Comparison of ENCODE assay signal across 22 mouse cellular contexts in the genomic region with DNA sequence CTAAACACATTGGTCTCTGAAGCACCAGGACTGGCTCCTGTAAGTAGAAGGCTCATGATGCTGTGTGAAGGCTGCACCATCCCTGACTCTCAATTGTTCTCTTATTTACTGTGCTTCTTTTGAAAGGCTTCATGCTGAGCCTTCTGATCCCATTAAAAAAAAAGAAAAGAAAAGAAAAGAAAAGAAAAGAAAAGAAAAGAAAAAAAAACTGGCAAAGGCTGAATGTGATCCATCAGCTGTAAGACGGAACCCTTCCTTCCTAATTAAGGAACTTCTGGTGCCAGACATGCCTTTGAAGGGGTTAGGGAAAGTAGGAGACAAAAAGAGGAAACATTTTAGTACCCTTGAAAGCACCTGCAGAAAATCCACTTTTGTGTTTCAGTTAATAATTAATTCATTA. TPM values are rescaled to one million over a fixed set of nuclear protein-coding genes. Genes with fewer than 3 reads are reported as not detected.
DNase-seq lines count a peak whose midpoint lies in the region; ATAC-seq and TF ChIP-seq lines count a peak whose summit lies in the region.
"Had no signal": no experiment of that assay in that cellular context is flagged by ENCODE, and none has a peak within 500 bp of the region (broad histone marks: within the 10 kb centered on the region; RNA-seq: fewer than 3 reads in every experiment).

No protein-coding gene starts in this region.

- TF ChIP-seq POLR2A in brain, embryonic 14.5 days (IDR thresholded peaks at IDR 0.05; ENCODE audit: borderline replicate concordance, extremely low read depth, insufficient read depth, insufficient read length, poor library complexity, severe bottlenecking): no peak

- peaks cover 14% of the 10 kb centered on the region for H3K4me1 ChIP-seq in forebrain, embryonic 14.5 days (ENCODE audit: control insufficient read depth, insufficient read depth, low read length)
- peaks cover 23% of the 10 kb centered on the region for H3K4me1 ChIP-seq in forebrain, embryonic 13.5 days
- peaks cover 11% of the 10 kb centered on the region for H3K4me1 ChIP-seq in limb, embryonic 10.5 days

- no peak overlapping the region for H3K4me3 ChIP-seq in forebrain, embryonic 14.5 days (ENCODE audit: low read depth, low read length)
- H3K4me3 ChIP-seq in forebrain, embryonic 13.5 days: no peak overlapping the region
- H3K4me3 ChIP-seq in limb, embryonic 10.5 days: no peak overlapping the region

- ATAC-seq in forebrain, embryonic 14.5 days: no peak
- no peak; the same call in 1 of the 2 replicates for ATAC-seq in forebrain, embryonic 13.5 days
- ATAC-seq: activated CD4-positive, CD25-positive, alpha-beta regulatory T cell, adult 4 months; CD4-positive, CD25-positive, alpha-beta regulatory T cell, adult 4 months; Patski had no signal

- H3K27ac ChIP-seq in forebrain, embryonic 14.5 days (ENCODE audit: low read depth, low read length): no peak overlapping the region
- H3K27ac ChIP-seq in forebrain, embryonic 13.5 days: no peak overlapping the region
- H3K27ac ChIP-seq in limb, embryonic 10.5 days: no peak overlapping the region

- intact Hi-C loops in heart, postnatal 14 days (cut with DNase I): no loop called here

- no peak overlapping the region for H3K9ac ChIP-seq in forebrain, embryonic 14.5 days (ENCODE audit: low read length)
- no peak overlapping the region for H3K9ac ChIP-seq in forebrain, embryonic 13.5 days

- no peaks in the 10 kb centered on the region for H3K9me3 ChIP-seq in forebrain, embryonic 14.5 days (replicated peaks; ENCODE audit: control insufficient read depth, low read length)
- H3K9me3 ChIP-seq in forebrain, embryonic 13.5 days (replicated peaks): no peaks in the 10 kb centered on the region
- H3K9me3 ChIP-seq in limb, embryonic 10.5 days (replicated peaks): no peaks in the 10 kb centered on the region
- H3K9me3 ChIP-seq: G1E had no signal

- no peak overlapping the region for H3K4me2 ChIP-seq in forebrain, embryonic 14.5 days (ENCODE audit: low read length)
- H3K4me2 ChIP-seq in forebrain, embryonic 13.5 days: no peak overlapping the region

- WGBS in forebrain, embryonic 14.5 days: 11% methylated on average over 1 of the region's 1 CpGs
- 9% methylated on average over 1 of the region's 1 CpGs for WGBS in forebrain, embryonic 13.5 days
- WGBS in limb, embryonic 10.5 days: 82% methylated on average over 1 of the region's 1 CpGs

- no peak for TF ChIP-seq CTCF in brain, embryonic 14.5 days (IDR thresholded peaks at IDR 0.05; ENCODE audit: borderline replicate concordance, extremely low read depth, insufficient read depth, insufficient read length)

- H3K27me3 ChIP-seq in forebrain, embryonic 14.5 days (replicated peaks; ENCODE audit: control insufficient read depth, insufficient read depth, low read length): no peaks in the 10 kb centered on the region
- H3K27me3 ChIP-seq in forebrain, embryonic 13.5 days: no peaks in the 10 kb centered on the region
- H3K27me3 ChIP-seq in limb, embryonic 10.5 days (ENCODE audit: low read depth, poor library complexity, severe bottlenecking): no peaks in the 10 kb centered on the region
- H3K27me3 ChIP-seq: CH12.LX, Patski had no signal

- H3K36me3 ChIP-seq in forebrain, embryonic 14.5 days (ENCODE audit: control insufficient read depth, insufficient read depth, low read length): no peaks in the 10 kb centered on the region
- no peaks in the 10 kb centered on the region for H3K36me3 ChIP-seq in forebrain, embryonic 13.5 days (ENCODE audit: poor library complexity, severe bottlenecking)
- no peaks in the 10 kb centered on the region for H3K36me3 ChIP-seq in limb, embryonic 10.5 days
- H3K36me3 ChIP-seq: G1E had no signal

- peak; percentile 67 for DNase-seq in forebrain, embryonic 14.5 days (ENCODE audit: low spot score)
- DNase-seq in heart, adult 11 months: peak; percentile 27
- DNase-seq in heart, postnatal 14 days: no peak
- DNase-seq in brain, embryonic 14.5 days (ENCODE audit: low read depth): peak; percentile 64
- no peak for DNase-seq in limb, embryonic 10.5 days (ENCODE audit: low spot score)
- DNase-seq: adrenal gland, adult 2 months; adrenal gland, adult 8-10 months; adrenal gland, postnatal 10 days; adrenal gland, postnatal 14 days; adrenal gland, postnatal 25 days; adrenal gland, postnatal 36 days; B cell, adult 2 months; cerebellum, adult 11 months; cerebellum, adult 11-12 months; cerebellum, adult 18-20 months; cerebellum, adult 2 months had no signal

RNA-seq across cellular contexts. Expression of a gene that starts 30.1 kb away (rescaled TPM):
- 99.3 and 100.0 TPM in 2 replicates for polyA plus RNA-seq in forebrain, embryonic 14.5 days (2014; fragmentation: Nextera tagmentation; extraction: Ambion mirVana)
- polyA plus RNA-seq in forebrain, embryonic 13.5 days (2015; fragmentation: Nextera tagmentation; extraction: Ambion mirVana): 112 and 124 TPM in 2 replicates
- total RNA-seq in heart, postnatal 14 days (2021): 10 to 100 TPM; 17.9 to 18.8 TPM
- 47.9 and 52.2 TPM in 2 replicates for polyA plus RNA-seq in brain, embryonic 14.5 days (2012; rRNA removed)
- 120 and 123 TPM in 2 replicates for polyA plus RNA-seq in limb, embryonic 10.5 days (2016; fragmentation: Nextera tagmentation; extraction: Ambion mirVana)

RNA-seq across cellular contexts. Expression of a gene that starts 45.3 kb away (rescaled TPM):
- 111 and 122 TPM in 2 replicates for polyA plus RNA-seq in forebrain, embryonic 14.5 days (2014; fragmentation: Nextera tagmentation; extraction: Ambion mirVana)
- 103 and 110 TPM in 2 replicates for polyA plus RNA-seq in forebrain, embryonic 13.5 days (2015; fragmentation: Nextera tagmentation; extraction: Ambion mirVana)
- total RNA-seq in heart, postnatal 14 days (2021): 100 to 1,000 TPM; 728 to 730 TPM
- polyA plus RNA-seq in brain, embryonic 14.5 days (2012; rRNA removed): 46.0 and 52.8 TPM in 2 replicates
- polyA plus RNA-seq in limb, embryonic 10.5 days (2016; fragmentation: Nextera tagmentation; extraction: Ambion mirVana): 90.6 and 102 TPM in 2 replicates

Comparison
In these comparisons a context has a peak if more than half of its experiments do, and no peak if none do; other contexts are left out.
1. DNase-seq: peak in forebrain, embryonic 14.5 days (single experiment), heart, adult 11 months (single experiment) and brain, embryonic 14.5 days (single experiment); none in heart, postnatal 14 days (0 of 2) and limb, embryonic 10.5 days (single experiment).